Mouse (Mus musculus): ENCODE measurements around the gene Eif4ebp2.

Eif4ebp2 gene

GRCm38 (mm10) chr10:61383715-61384047 lies 68.8 kb downstream of the Eif4ebp2 start:
- in situ Hi-C loops (cut with MboI, MseI) = no loop called here

- in situ Hi-C loops (cut with MboI, MseI) = no loop called here
Measured at GRCm38 (mm10) chr10:61383021-61383714, 69.3 kb downstream of the Eif4ebp2 start, which contains the start of gene Pald1. Gene Pald1 (minus strand): TSS chr10:61383530.

GRCm38 (mm10) chr10:61382281-61382731 lies 70.2 kb downstream of the Eif4ebp2 start:
- in situ Hi-C loops (cut with MboI, MseI) = no loop called here

- in situ Hi-C loops (cut with MboI, MseI) = no loop called here
Measured at GRCm38 (mm10) chr10:61381823-61382222, 70.6 kb downstream of the Eif4ebp2 start.

GRCm38 (mm10) chr10:61380186-61380585 lies 72.3 kb downstream of the Eif4ebp2 start:
- in situ Hi-C loops (cut with MboI, MseI) = no loop called here

- in situ Hi-C loops (cut with MboI, MseI) = no loop called here
Measured at GRCm38 (mm10) chr10:61379340-61380040, 73.0 kb downstream of the Eif4ebp2 start.

- in situ Hi-C loops (cut with MboI, MseI) = no loop called here
Measured at GRCm38 (mm10) chr10:61378698-61379097, 73.8 kb downstream of the Eif4ebp2 start.
